Mouse (Mus musculus) myocyte (in vitro differentiated cells): ENCODE measurements at regions not wholly inside any gene's neighbourhood (a gene's known extent, or its start where the extent isn't known, plus 50 kb on each side); places are given as distances from the start of the nearest gene placed in this dataset.

ENCODE experiments used
- H3K27me3 ChIP-seq: one replicate; pipeline ENCODE4 v1.6.1; 2011; ENCODE audit not compliant: control insufficient read depth, insufficient read depth, insufficient read length
- H3K36me3 ChIP-seq: one replicate; pipeline ENCODE4 v1.6.1; 2011; ENCODE audit not compliant: control insufficient read depth, insufficient read depth
- H3K4me2 ChIP-seq: one replicate; pipeline ENCODE4 v1.6.1; 2011; ENCODE audit warnings: low read depth, control low read depth
- H3K4me3 ChIP-seq: one replicate; pipeline ENCODE4 v1.5.1; 2011; ENCODE audit warnings: mild to moderate bottlenecking, control low read depth, moderate library complexity
- H3K79me2 ChIP-seq: one replicate; pipeline ENCODE4 v1.6.1; 2011; ENCODE audit not compliant: control insufficient read depth, insufficient read depth
- H3ac ChIP-seq: one replicate; pipeline ENCODE4 v1.6.1; 2011; ENCODE audit not compliant: control insufficient read depth, insufficient read length
- CEBPB ChIP-seq: IDR thresholded peaks from 2 replicates; pipeline ENCODE4 v1.6.1; 2011; ENCODE audit warnings: mild to moderate bottlenecking, moderate library complexity; ENCODE audit not compliant: poor library complexity, insufficient read depth, severe bottlenecking
- E2F4 ChIP-seq: IDR thresholded peaks from one replicate; pipeline ENCODE4 v1.6.1; 2011; ENCODE audit warnings: mild to moderate bottlenecking, control low read depth, moderate library complexity; ENCODE audit not compliant: insufficient read depth
- MAX ChIP-seq: IDR thresholded peaks from one replicate; pipeline ENCODE4 v1.6.1; 2011; ENCODE audit warnings: low read depth, mild to moderate bottlenecking, control low read depth
- MYOD1 ChIP-seq, 3 experiments: IDR thresholded peaks; one replicate each; pipeline ENCODE4 v1.6.1; 2011; ENCODE audit warnings: control low read depth in 2 of 3, low read depth in 2 of 3, mild to moderate bottlenecking in 2 of 3, moderate library complexity in 1 of 3; ENCODE audit not compliant: insufficient read length in 2 of 3, control insufficient read depth in 1 of 3
- MYOG ChIP-seq, 3 experiments: IDR thresholded peaks; one replicate each; pipeline ENCODE4 v1.6.1; 2011; ENCODE audit warnings: control low read depth in 2 of 3, low read depth in 2 of 3, mild to moderate bottlenecking in 2 of 3; ENCODE audit not compliant: insufficient read length in 2 of 3, control insufficient read depth in 1 of 3, insufficient read depth in 1 of 3
- POLR2A ChIP-seq: IDR thresholded peaks from one replicate; pipeline ENCODE4 v1.6.1; 2011; ENCODE audit warnings: low read depth, mild to moderate bottlenecking, control low read depth, moderate library complexity; ENCODE audit not compliant: insufficient read length
- POLR2AphosphoS2 ChIP-seq: IDR thresholded peaks from one replicate; pipeline ENCODE4 v1.6.1; 2011; ENCODE audit warnings: low read depth, control low read depth; ENCODE audit not compliant: insufficient read length
- REST ChIP-seq: IDR thresholded peaks from one replicate; pipeline ENCODE4 v1.6.1; 2011; ENCODE audit warnings: mild to moderate bottlenecking, control low read depth, moderate library complexity; ENCODE audit not compliant: insufficient read depth, insufficient read length
- SRF ChIP-seq: IDR thresholded peaks from one replicate; pipeline ENCODE4 v1.6.1; 2011; ENCODE audit warnings: low read depth; ENCODE audit not compliant: control insufficient read depth, insufficient read length
- TCF12 ChIP-seq: IDR thresholded peaks from one replicate; pipeline ENCODE4 v1.6.1; 2011; ENCODE audit warnings: mild to moderate bottlenecking, control low read depth; ENCODE audit not compliant: poor library complexity, insufficient read depth, severe bottlenecking
- TCF3 ChIP-seq: IDR thresholded peaks from one replicate; pipeline ENCODE4 v1.6.1; 2011; ENCODE audit warnings: low read depth, control low read depth; ENCODE audit not compliant: insufficient read length
- USF1 ChIP-seq: IDR thresholded peaks from one replicate; pipeline ENCODE4 v1.6.1; 2011; ENCODE audit warnings: low read depth, mild to moderate bottlenecking, control low read depth, moderate library complexity

DNA sequence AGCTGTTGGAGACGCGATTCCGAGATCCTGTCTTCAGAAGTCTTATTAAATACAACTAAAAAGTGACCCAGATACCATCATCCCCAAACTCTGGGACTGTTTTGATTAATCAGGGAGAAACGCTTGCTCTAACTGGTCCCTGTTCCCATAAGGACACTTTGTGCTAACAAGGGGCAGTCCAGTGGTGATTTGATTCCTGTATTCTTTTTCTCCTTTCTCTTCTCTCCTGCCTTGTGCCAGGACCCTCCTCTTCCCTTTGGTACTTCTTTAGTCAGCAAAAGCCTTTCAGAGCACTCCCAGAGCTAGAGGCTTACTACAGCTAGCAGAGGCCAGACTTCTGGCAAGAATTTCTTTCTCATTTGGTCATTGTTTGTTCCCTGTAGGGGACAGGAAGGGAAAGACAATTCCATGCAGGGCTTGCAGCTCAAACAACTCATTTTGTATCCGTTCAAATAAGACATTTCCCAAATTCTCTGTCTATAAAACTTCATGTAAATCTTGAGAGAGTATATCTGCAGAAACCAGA lies 337.3 kb upstream of the Prickle1 start:
- H3K4me3 ChIP-seq: no peak overlapping the region
- no peaks in the 10 kb centered on the region for H3K79me2 ChIP-seq
- no peak overlapping the region for H3ac ChIP-seq
- H3K4me2 ChIP-seq: no peak overlapping the region
- no peaks in the 10 kb centered on the region for H3K36me3 ChIP-seq
- H3K27me3 ChIP-seq: no peaks in the 10 kb centered on the region
- no peak for TF ChIP-seq TCF12
- TF ChIP-seq REST: no peak
- no peak for TF ChIP-seq E2F4
- no peak for TF ChIP-seq POLR2AphosphoS2
- no peak for TF ChIP-seq TCF3
- no peak for TF ChIP-seq USF1
- no peak for TF ChIP-seq MYOD1 (IDR thresholded peaks at IDR 0.05; ENCODE audit: control insufficient read depth in 1 of 3, insufficient read length in 2 of 3, low read depth in 2 of 3)
- no peak for TF ChIP-seq MAX
- no peak for TF ChIP-seq CEBPB
- no peak for TF ChIP-seq POLR2A
- no peak for TF ChIP-seq SRF
- TF ChIP-seq MYOG (IDR thresholded peaks at IDR 0.05; ENCODE audit: control insufficient read depth in 1 of 3, insufficient read depth in 1 of 3, insufficient read length in 2 of 3, low read depth in 2 of 3): no peak

DNA sequence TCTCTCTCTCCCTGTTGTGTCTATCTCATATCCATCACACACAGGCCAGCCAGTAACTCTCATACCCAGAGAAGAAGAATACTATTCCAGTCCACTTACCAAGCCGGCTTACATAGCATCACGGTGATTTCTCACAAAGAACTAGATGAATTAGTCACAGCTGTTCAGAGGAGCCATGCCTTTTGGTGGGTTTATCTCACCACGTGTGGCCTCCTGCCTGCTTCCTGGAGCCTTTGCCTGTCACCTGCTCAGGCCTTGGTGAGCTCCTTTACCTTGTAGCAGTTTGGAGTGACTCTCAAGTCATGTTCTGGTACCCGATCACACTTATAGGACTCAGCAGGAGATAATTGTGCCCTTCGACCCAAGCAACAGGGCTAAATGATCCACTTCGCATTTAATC lies 331.2 kb upstream of the Prickle1 start:
- no peaks in the 10 kb centered on the region for H3K36me3 ChIP-seq
- TF ChIP-seq SRF (no peak), MYOD1 (IDR thresholded peaks at IDR 0.05; ENCODE audit: control insufficient read depth in 1 of 3, insufficient read length in 2 of 3, low read depth in 2 of 3) (peak in 2 of 3 experiments; percentile 39 to 61), POLR2A (no peak), USF1 (no peak), CEBPB (no peak), MAX (no peak), TCF3 (no peak), POLR2AphosphoS2 (no peak), MYOG (IDR thresholded peaks at IDR 0.05; ENCODE audit: control insufficient read depth in 1 of 3, insufficient read depth in 1 of 3, insufficient read length in 2 of 3, low read depth in 2 of 3) (peak in 1 of 3 experiments; percentile 43), REST (no peak), TCF12 (no peak), E2F4 (no peak)

DNA sequence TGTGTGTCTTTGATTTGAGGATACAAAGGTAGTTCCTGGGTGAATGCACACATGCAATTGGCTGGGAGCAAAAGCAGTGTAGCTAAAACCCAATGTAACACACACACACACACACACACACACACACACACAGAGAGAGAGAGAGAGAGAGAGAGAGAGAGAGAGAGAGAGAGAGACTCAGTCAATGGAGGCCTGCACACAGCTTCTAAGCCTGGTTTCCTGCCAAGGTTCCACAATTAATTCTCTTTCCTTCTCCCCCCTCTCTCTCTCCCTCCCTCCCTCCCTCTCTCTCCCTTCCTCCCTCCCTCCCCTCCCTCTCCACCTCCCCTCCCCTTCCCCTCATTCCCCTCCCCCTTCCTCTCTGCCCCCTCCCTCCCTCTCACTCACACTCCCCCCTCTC lies 330.6 kb upstream of the Prickle1 start:
- no peaks in the 10 kb centered on the region for H3K79me2 ChIP-seq
- H3K36me3 ChIP-seq: no peaks in the 10 kb centered on the region
- TF ChIP-seq TCF3 (no peak), POLR2AphosphoS2 (no peak), MYOG (IDR thresholded peaks at IDR 0.05; ENCODE audit: control insufficient read depth in 1 of 3, insufficient read depth in 1 of 3, insufficient read length in 2 of 3, low read depth in 2 of 3) (no peak), SRF (no peak), POLR2A (no peak), TCF12 (no peak), CEBPB (no peak), MYOD1 (IDR thresholded peaks at IDR 0.05; ENCODE audit: control insufficient read depth in 1 of 3, insufficient read length in 2 of 3, low read depth in 2 of 3) (no peak), USF1 (no peak), MAX (no peak), E2F4 (no peak), REST (no peak)
- no peak overlapping the region for H3ac ChIP-seq
- H3K4me2 ChIP-seq: no peak overlapping the region
- no peak overlapping the region for H3K4me3 ChIP-seq
- H3K27me3 ChIP-seq: no peaks in the 10 kb centered on the region

More for the DNA sequence above, 331.2 kb upstream of the Prickle1 start:
- H3K79me2 ChIP-seq: no peaks in the 10 kb centered on the region
- H3K4me2 ChIP-seq: no peak overlapping the region
- no peaks in the 10 kb centered on the region for H3K27me3 ChIP-seq
- H3K4me3 ChIP-seq: no peak overlapping the region
- no peak overlapping the region for H3ac ChIP-seq

DNA sequence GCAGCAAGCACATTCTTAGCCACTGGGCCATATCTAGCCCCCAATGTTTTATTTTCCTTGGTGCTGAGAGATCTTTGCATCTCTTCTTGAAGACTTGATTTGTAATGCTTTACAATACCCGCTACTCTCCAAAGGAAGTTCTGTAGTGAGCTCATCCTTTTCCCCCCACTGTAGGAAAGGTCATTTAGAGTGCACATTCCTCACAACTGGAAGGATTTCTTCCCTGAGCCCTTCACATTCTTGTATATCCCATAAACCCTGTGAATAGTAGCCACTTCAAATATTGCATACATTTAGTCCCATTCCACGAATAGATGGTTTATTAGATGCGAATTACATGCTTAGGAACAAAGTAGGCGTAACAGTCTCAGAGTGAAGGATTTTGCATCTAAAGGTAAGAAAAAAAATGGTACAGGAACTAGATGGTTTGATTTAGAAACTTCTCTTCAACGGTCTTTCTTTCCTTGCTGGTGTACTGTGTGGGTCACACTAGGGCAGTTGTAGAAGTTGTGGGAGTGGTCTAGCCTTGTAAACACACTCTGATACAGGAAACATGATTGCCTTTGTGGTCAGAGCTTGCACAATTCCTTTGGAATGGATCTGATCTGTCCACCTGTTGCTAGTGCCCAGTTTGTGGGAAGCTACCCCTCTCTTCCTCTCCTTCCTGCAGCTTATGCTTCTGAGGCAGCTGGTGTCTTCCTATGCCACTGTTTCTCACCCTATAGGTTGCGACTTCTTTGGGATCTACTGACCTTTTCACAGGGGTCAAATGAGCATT lies 326.0 kb upstream of the Prickle1 start:
- no peaks in the 10 kb centered on the region for H3K36me3 ChIP-seq
- H3K79me2 ChIP-seq: no peaks in the 10 kb centered on the region
- H3K4me3 ChIP-seq: no peak overlapping the region
- TF ChIP-seq MYOD1 (IDR thresholded peaks at IDR 0.05; ENCODE audit: control insufficient read depth in 1 of 3, insufficient read length in 2 of 3, low read depth in 2 of 3) (peak in 2 of 3 experiments; percentile 94 to 95), CEBPB (peak; percentile 94), MYOG (IDR thresholded peaks at IDR 0.05; ENCODE audit: control insufficient read depth in 1 of 3, insufficient read depth in 1 of 3, insufficient read length in 2 of 3, low read depth in 2 of 3) (peak in 1 of 3 experiments; percentile 85), POLR2A (no peak), TCF12 (peak; percentile 34)
- peak overlapping the region; percentile 10 for H3K4me2 ChIP-seq
- H3ac ChIP-seq: no peak overlapping the region
- no peaks in the 10 kb centered on the region for H3K27me3 ChIP-seq

DNA sequence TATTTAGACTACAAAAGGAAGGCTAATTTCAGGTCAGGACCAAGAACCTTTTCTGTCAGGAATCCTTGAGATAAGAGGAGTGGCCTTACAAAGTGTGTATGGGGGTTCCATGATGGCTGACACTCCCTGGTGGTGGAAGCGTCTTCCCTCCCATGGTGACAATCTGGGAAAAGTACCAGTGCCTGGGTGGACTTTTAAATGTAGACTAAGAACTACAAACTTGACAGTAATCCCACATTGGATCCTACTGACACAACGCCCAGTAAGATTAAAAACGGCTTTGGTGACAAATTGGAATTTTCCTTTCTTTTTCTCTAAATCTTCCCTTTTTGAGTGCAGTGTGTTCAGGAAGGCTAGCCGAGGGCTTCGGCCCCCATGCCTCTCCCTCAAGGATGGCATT lies 325.3 kb upstream of the Prickle1 start:
- no peak overlapping the region for H3K4me3 ChIP-seq
- H3K27me3 ChIP-seq: no peaks in the 10 kb centered on the region
- TF ChIP-seq POLR2AphosphoS2: no peak
- TF ChIP-seq TCF12: no peak
- TF ChIP-seq E2F4: no peak
- TF ChIP-seq POLR2A: no peak
- TF ChIP-seq CEBPB: no peak
- TF ChIP-seq REST: no peak
- no peak for TF ChIP-seq MYOD1 (IDR thresholded peaks at IDR 0.05; ENCODE audit: control insufficient read depth in 1 of 3, insufficient read length in 2 of 3, low read depth in 2 of 3)
- TF ChIP-seq SRF: no peak
- TF ChIP-seq TCF3: no peak
- TF ChIP-seq USF1: no peak
- no peak for TF ChIP-seq MYOG (IDR thresholded peaks at IDR 0.05; ENCODE audit: control insufficient read depth in 1 of 3, insufficient read depth in 1 of 3, insufficient read length in 2 of 3, low read depth in 2 of 3)
- TF ChIP-seq MAX: no peak
- no peaks in the 10 kb centered on the region for H3K79me2 ChIP-seq
- no peaks in the 10 kb centered on the region for H3K36me3 ChIP-seq
- no peak overlapping the region for H3ac ChIP-seq
- H3K4me2 ChIP-seq: no peak overlapping the region
